Mouse (Mus musculus): ENCODE data around the gene Tctex1d1. TPM values are rescaled to one million over a fixed set of nuclear protein-coding genes. Genes with fewer than 3 reads are reported as not detected.

The Tctex1d1 gene
- polyA plus RNA-seq, 1 experiment, result not detected

DNA sequence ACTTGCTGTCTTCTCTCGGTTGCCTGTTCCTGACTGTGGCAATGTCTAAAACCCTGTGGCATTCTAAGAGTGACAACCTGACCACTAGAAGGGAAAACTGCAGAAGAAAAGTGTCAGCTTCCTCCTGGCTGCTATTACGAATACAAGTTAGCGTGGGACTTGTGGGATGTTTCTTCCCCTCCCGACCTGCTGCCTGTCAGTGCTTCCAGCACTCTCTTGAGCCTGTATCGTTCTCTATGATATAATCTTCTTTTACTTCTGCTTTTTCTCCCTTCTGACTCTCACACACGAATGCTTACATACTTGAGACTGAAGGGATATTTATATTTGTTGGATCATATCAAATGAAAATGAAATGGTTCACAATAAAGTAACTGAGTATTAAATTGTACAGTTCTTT lies 34.1 kb upstream of the Tctex1d1 start:
- TF ChIP-seq REST (IDR thresholded peaks at IDR 0.05; ENCODE audit: insufficient read depth, insufficient read length), result no peak
- Histone ChIP-seq H3ac (ENCODE audit: control insufficient read depth, insufficient read length) (no peak overlapping the region), H3K79me2 (ENCODE audit: control insufficient read depth, insufficient read depth) (no peaks in the 10 kb centered on the region), H3K4me3 (no peak overlapping the region), H3K27me3 (ENCODE audit: control insufficient read depth, insufficient read depth, insufficient read length) (no peaks in the 10 kb centered on the region), H3K4me2 (ENCODE audit: low read depth) (no peak overlapping the region), H3K36me3 (ENCODE audit: control insufficient read depth, insufficient read depth) (no peaks in the 10 kb centered on the region)

DNA sequence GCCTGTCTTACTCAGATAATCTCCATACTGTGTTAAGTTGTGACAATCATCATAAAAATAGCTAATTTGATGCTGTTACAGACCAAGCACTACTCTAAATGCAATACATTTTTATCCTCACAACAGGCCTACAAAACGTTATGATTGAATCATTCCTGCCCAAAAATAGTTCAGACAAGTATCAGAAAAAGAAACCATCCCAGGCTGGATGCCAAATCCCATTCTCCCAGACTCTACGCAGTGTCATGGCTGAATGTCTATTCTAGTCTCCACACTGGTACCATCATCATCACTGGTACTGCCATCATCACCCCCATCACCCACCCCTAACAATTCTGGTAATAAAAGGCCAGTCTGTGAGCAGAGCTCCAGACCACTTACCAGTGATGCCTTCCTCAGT lies 25.9 kb upstream of the Tctex1d1 start:
- H3K79me2 ChIP-seq (ENCODE audit: control insufficient read depth, insufficient read depth), result no peaks in the 10 kb centered on the region

DNA sequence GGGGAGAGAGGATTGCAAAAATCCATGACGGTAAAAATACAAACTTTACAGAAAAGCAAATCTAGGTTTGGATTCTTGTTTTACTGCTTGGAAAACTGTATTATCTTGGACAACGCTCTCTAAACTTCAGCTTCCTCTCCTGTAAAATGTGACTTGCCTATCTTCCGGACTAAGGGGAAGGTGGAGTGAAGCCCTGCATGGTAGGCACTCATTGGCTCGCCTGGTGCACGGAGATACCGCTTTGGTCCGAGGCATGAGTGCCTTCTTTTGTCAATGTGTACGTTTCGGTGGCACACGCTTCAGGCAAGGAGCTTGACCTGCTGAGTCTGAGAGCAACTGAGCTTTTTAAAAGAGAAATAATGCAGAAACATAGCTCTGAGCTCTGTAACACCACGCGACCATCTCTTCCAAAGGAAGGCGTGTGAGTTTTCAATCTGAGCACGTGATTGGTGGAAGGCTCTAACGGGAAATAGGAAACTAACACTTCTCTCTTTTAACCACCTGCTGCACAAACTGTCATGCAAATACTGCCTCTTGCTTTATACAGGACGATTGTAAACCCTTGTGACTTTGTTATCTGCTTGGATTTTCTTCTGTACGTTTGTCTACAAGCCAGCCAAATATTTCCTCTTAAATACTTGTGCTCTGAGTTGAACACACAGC lies 23.0 kb upstream of the Tctex1d1 start:
- no peak for TF ChIP-seq USF1 (IDR thresholded peaks at IDR 0.05; ENCODE audit: low read depth)
- H3ac ChIP-seq (ENCODE audit: control insufficient read depth, insufficient read length), result no peak overlapping the region
- no peak overlapping the region for H3K4me2 ChIP-seq (ENCODE audit: low read depth)
- no peaks in the 10 kb centered on the region for H3K36me3 ChIP-seq (ENCODE audit: control insufficient read depth, insufficient read depth)
- no peaks in the 10 kb centered on the region for H3K79me2 ChIP-seq (ENCODE audit: control insufficient read depth, insufficient read depth)
- H3K4me3 ChIP-seq, result no peak overlapping the region
- H3K27me3 ChIP-seq (ENCODE audit: control insufficient read depth, insufficient read depth, insufficient read length), result no peaks in the 10 kb centered on the region

More for the DNA sequence above, 25.9 kb upstream of the Tctex1d1 start:
- no peak for TF ChIP-seq POLR2AphosphoS2 (IDR thresholded peaks at IDR 0.05; ENCODE audit: insufficient read length, low read depth)
- TF ChIP-seq CEBPB (IDR thresholded peaks at IDR 0.05; ENCODE audit: insufficient read depth, poor library complexity, severe bottlenecking), result no peak
- no peak for TF ChIP-seq SRF (IDR thresholded peaks at IDR 0.05; ENCODE audit: control insufficient read depth, insufficient read length, low read depth)
- no peak for TF ChIP-seq MYOG (IDR thresholded peaks at IDR 0.05; ENCODE audit: control insufficient read depth in 1 of 3, insufficient read depth in 1 of 3, insufficient read length in 2 of 3, low read depth in 2 of 3)
- no peak for TF ChIP-seq TCF12 (IDR thresholded peaks at IDR 0.05; ENCODE audit: insufficient read depth, poor library complexity, severe bottlenecking)
- TF ChIP-seq MAX (IDR thresholded peaks at IDR 0.05; ENCODE audit: low read depth), result no peak
- TF ChIP-seq MYOD1 (IDR thresholded peaks at IDR 0.05; ENCODE audit: control insufficient read depth in 1 of 3, insufficient read length in 2 of 3, low read depth in 2 of 3), result no peak
- TF ChIP-seq E2F4 (IDR thresholded peaks at IDR 0.05; ENCODE audit: insufficient read depth), result no peak
- TF ChIP-seq REST (IDR thresholded peaks at IDR 0.05; ENCODE audit: insufficient read depth, insufficient read length), result no peak
- TF ChIP-seq POLR2A (IDR thresholded peaks at IDR 0.05; ENCODE audit: insufficient read length, low read depth), result no peak
- no peak for TF ChIP-seq USF1 (IDR thresholded peaks at IDR 0.05; ENCODE audit: low read depth)
- TF ChIP-seq TCF3 (IDR thresholded peaks at IDR 0.05; ENCODE audit: insufficient read length, low read depth), result no peak
- H3K4me2 ChIP-seq (ENCODE audit: low read depth), result no peak overlapping the region
- H3K36me3 ChIP-seq (ENCODE audit: control insufficient read depth, insufficient read depth), result no peaks in the 10 kb centered on the region
- H3ac ChIP-seq (ENCODE audit: control insufficient read depth, insufficient read length), result no peak overlapping the region
- no peak overlapping the region for H3K4me3 ChIP-seq
- H3K27me3 ChIP-seq (ENCODE audit: control insufficient read depth, insufficient read depth, insufficient read length), result no peaks in the 10 kb centered on the region

DNA sequence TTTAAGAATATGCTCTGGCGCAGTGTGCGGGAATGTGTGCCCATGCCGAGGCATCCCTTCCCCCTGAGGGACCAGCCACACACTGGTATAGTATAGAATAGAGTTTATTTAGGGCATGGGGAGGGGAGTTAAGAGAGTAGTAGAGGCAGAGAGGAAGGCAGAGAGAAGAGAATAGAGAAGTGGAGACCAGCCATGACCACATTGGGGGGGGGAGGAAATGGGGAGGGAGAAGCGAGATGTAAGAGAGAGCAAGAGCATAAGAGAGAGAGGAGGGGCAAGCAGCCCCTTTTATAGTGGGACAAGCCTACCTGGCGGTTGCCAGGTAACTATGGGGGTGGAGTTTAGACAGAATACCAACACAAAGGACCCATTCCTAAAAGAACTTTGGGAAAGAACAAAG lies 19.0 kb upstream of the Tctex1d1 start:
- Histone ChIP-seq H3K27me3 (ENCODE audit: control insufficient read depth, insufficient read depth, insufficient read length) (no peaks in the 10 kb centered on the region), H3K79me2 (ENCODE audit: control insufficient read depth, insufficient read depth) (no peaks in the 10 kb centered on the region), H3ac (ENCODE audit: control insufficient read depth, insufficient read length) (no peak overlapping the region), H3K4me3 (no peak overlapping the region), H3K4me2 (ENCODE audit: low read depth) (no peak overlapping the region), H3K36me3 (ENCODE audit: control insufficient read depth, insufficient read depth) (no peaks in the 10 kb centered on the region)
- TF ChIP-seq E2F4 (IDR thresholded peaks at IDR 0.05; ENCODE audit: insufficient read depth), result no peak
- TF ChIP-seq USF1 (IDR thresholded peaks at IDR 0.05; ENCODE audit: low read depth), result no peak
- no peak for TF ChIP-seq TCF3 (IDR thresholded peaks at IDR 0.05; ENCODE audit: insufficient read length, low read depth)
- TF ChIP-seq MYOG (IDR thresholded peaks at IDR 0.05; ENCODE audit: control insufficient read depth in 1 of 3, insufficient read depth in 1 of 3, insufficient read length in 2 of 3, low read depth in 2 of 3), result no peak
- no peak for TF ChIP-seq MYOD1 (IDR thresholded peaks at IDR 0.05; ENCODE audit: control insufficient read depth in 1 of 3, insufficient read length in 2 of 3, low read depth in 2 of 3)
- no peak for TF ChIP-seq POLR2A (IDR thresholded peaks at IDR 0.05; ENCODE audit: insufficient read length, low read depth)

DNA sequence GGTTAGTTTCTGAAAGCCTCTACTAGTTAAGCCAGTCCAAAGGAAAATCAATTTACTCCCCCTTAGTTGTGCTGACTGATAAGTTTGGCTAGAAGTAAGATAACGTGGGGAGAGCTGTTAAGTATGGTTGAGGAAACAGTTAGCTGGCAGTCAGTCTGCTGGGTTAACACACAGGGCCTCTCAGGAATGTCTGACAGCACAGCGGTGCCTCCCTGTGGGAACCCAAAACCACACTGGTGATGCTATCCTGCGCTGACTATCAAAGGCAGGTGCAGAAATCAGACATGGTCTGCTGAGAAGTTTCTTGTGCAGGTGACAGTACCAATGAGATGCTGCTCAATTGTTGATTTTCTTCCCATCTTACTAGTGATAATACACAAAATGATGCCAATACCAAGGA lies 14.2 kb upstream of the Tctex1d1 start:
- Histone ChIP-seq H3K79me2 (ENCODE audit: control insufficient read depth, insufficient read depth) (no peaks in the 10 kb centered on the region), H3K4me3 (no peak overlapping the region), H3K27me3 (ENCODE audit: control insufficient read depth, insufficient read depth, insufficient read length) (no peaks in the 10 kb centered on the region), H3K4me2 (ENCODE audit: low read depth) (no peak overlapping the region), H3K36me3 (ENCODE audit: control insufficient read depth, insufficient read depth) (no peaks in the 10 kb centered on the region), H3ac (ENCODE audit: control insufficient read depth, insufficient read length) (no peak overlapping the region)
- TF ChIP-seq E2F4 (IDR thresholded peaks at IDR 0.05; ENCODE audit: insufficient read depth) (no peak), REST (IDR thresholded peaks at IDR 0.05; ENCODE audit: insufficient read depth, insufficient read length) (no peak), CEBPB (IDR thresholded peaks at IDR 0.05; ENCODE audit: insufficient read depth, poor library complexity, severe bottlenecking) (no peak), TCF12 (IDR thresholded peaks at IDR 0.05; ENCODE audit: insufficient read depth, poor library complexity, severe bottlenecking) (no peak), MAX (IDR thresholded peaks at IDR 0.05; ENCODE audit: low read depth) (no peak), MYOD1 (IDR thresholded peaks at IDR 0.05; ENCODE audit: control insufficient read depth in 1 of 3, insufficient read length in 2 of 3, low read depth in 2 of 3) (no peak), POLR2AphosphoS2 (IDR thresholded peaks at IDR 0.05; ENCODE audit: insufficient read length, low read depth) (no peak), POLR2A (IDR thresholded peaks at IDR 0.05; ENCODE audit: insufficient read length, low read depth) (no peak), MYOG (IDR thresholded peaks at IDR 0.05; ENCODE audit: control insufficient read depth in 1 of 3, insufficient read depth in 1 of 3, insufficient read length in 2 of 3, low read depth in 2 of 3) (no peak), TCF3 (IDR thresholded peaks at IDR 0.05; ENCODE audit: insufficient read length, low read depth) (no peak), USF1 (IDR thresholded peaks at IDR 0.05; ENCODE audit: low read depth) (no peak), SRF (IDR thresholded peaks at IDR 0.05; ENCODE audit: control insufficient read depth, insufficient read length, low read depth) (no peak)

Data from myocyte (in vitro differentiated cells).